Mouse (Mus musculus) olfactory bulb, adult 2 months (tissue): ENCODE data around the gene Lamtor2. TPM values are rescaled to one million over a fixed set of nuclear protein-coding genes. Genes with fewer than 3 reads are reported as not detected.

Source experiments
- H3K27ac ChIP-seq: fragments of 200-500 bp; 2 replicates; pipeline ENCODE4 v1.5.1; 2012; ENCODE audit warnings: low read depth, low read length; ENCODE audit not compliant: insufficient read depth
- H3K4me1 ChIP-seq: fragments of 200-500 bp; 2 replicates; pipeline ENCODE4 v1.6.1; 2012; ENCODE audit warnings: low read length; ENCODE audit not compliant: control insufficient read depth, insufficient read depth
- H3K4me3 ChIP-seq: fragments of 200-500 bp; 2 replicates; pipeline ENCODE4 v1.5.1; 2012; ENCODE audit warnings: mild to moderate bottlenecking, low read depth, low read length, moderate library complexity; ENCODE audit not compliant: insufficient read depth
- CTCF ChIP-seq: fragments of 200-500 bp; IDR thresholded peaks from 2 replicates; pipeline ENCODE4 v1.5.1; 2012; ENCODE audit warnings: low read depth, mild to moderate bottlenecking, low read length, moderate library complexity; ENCODE audit not compliant: insufficient read depth
- POLR2A ChIP-seq: fragments of 200-500 bp; IDR thresholded peaks from 2 replicates; pipeline ENCODE4 v1.6.1; 2012; ENCODE audit warnings: mild to moderate bottlenecking, low read depth, low read length, moderate library complexity; ENCODE audit not compliant: insufficient read depth
- WGBS: fragments of 180-500 bp; shearing (Covaris S2); methylation state at CpG from one replicate; pipeline ENCODE4 v1.1.7; 2018; 5-methylcytosine and 5-hydroxymethylcytosine counted together
- polyA plus RNA-seq: library from polyadenylated mRNA; stranded (reverse); fragments of >200 nt; gene quantifications from 2 replicates; pipeline ENCODE4 v1.2.4, GENCODE M21; 2012; ENCODE audit warnings: low replicate concordance; ENCODE audit not compliant: missing spikeins, insufficient read depth, insufficient read length

Lamtor2 gene
- polyA plus RNA-seq, 1 experiment = not detected

- peaks cover 11% of the 10 kb centered on the region for H3K4me1 ChIP-seq
- no peak overlapping the region for H3K27ac ChIP-seq
- TF ChIP-seq POLR2A = no peak
- no peak for TF ChIP-seq CTCF
- 40% methylated on average over 3 of the region's 3 CpGs for WGBS
- no peak overlapping the region for H3K4me3 ChIP-seq
These were observed 13.5 kb downstream of the Lamtor2 start for GRCm38 (mm10) chr3:88539397-88539796.

DNA sequence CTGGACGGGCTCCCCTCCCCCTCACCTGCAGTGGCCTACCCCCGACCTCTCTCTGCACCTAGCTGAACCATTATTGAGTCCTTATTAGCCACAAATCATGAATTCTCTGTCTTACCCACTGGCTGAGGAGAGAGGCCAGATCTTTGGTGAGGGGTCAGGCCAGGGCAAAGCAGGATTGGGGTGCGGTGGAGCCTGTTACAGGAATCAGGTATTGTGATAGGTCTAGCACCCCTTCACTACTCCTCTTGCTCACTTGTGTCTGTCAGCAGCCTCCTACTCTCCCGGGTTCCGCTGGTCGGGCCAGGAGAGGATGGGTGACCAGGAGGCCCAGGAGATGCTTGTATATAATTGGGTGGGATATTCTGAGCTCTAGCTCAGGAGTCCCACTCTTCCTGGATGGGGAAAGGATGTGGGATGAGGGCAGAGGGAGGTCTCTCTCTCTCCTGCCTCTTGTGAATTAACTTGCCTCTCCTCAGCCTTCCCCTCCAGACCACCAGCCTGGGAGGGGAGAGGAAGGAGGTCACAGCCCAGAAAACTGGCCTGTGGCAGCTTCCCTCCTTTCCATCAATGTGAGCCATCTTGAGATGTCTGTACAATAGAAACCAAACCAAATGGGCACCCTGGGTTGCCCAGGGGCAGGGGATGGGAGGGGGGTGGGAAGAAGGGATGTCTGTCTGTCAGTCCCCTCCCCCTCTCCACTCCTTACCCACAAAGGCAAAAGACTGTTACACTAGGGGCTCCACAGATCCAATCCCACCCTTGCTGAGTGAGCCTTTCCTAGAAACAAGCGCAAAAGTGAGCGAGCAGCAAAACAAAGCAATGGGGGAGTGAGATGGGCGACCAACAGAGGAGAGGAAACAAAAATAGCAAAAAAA, 14.4 kb downstream of the Lamtor2 start:
- WGBS = 57% methylated on average over 9 of the region's 9 CpGs
- TF ChIP-seq CTCF = no peak
- no peak for TF ChIP-seq POLR2A
- H3K4me1 ChIP-seq = peaks cover 15% of the 10 kb centered on the region
- no peak overlapping the region for H3K4me3 ChIP-seq
- H3K27ac ChIP-seq = no peak overlapping the region

- H3K4me1 ChIP-seq = peaks cover 24% of the 10 kb centered on the region
- H3K4me3 ChIP-seq = peak overlapping the region; percentile 54; the same call in 1 of the 2 replicates
- TF ChIP-seq CTCF (no peak), POLR2A (no peak)
- 70% methylated on average over 6 of the region's 6 CpGs for WGBS
- H3K27ac ChIP-seq = no peak overlapping the region
These were observed 15.7 kb downstream of the Lamtor2 start for GRCm38 (mm10) chr3:88537146-88537545.

DNA sequence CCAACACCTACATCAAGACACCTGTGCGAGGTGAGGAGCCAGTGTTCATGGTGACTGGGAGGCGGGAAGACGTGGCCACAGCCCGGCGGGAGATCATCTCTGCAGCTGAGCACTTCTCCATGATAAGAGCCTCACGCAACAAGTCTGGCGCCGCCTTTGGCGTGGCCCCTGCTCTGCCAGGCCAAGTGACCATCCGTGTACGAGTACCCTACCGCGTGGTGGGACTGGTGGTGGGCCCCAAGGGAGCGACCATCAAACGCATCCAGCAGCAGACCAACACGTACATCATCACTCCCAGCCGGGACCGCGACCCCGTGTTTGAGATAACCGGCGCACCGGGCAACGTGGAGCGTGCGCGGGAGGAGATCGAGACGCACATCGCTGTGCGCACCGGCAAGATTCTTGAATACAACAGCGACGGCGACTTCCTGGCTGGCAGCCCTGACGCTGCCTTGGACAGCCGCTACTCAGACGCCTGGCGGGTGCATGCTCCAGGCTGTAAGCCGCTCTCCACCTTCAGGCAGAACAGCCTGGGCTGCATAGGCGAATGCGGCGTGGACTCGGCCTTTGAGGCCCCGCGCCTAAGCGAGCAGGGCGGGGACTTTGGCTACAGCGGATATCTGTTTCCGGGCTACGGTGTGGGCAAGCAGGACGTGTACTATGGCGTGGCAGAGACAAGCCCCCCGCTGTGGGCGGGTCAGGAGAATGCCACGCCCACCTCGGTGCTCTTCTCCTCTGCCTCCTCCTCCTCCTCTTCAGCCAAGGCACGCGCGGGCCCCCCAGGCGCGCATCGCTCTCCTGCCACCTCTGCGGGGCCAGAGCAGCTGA, 16.6 kb downstream of the Lamtor2 start:
- 23% methylated on average over 64 of the region's 64 CpGs for WGBS
- Histone ChIP-seq H3K4me3 (peak overlapping the region; percentile 54), H3K27ac (peak overlapping the region; percentile 12; the same call in 1 of the 2 replicates), H3K4me1 (peaks cover 24% of the 10 kb centered on the region)
- TF ChIP-seq CTCF (no peak), POLR2A (peak; percentile 34; the same call in 1 of the 2 replicates)

- Histone ChIP-seq H3K27ac (no peak overlapping the region), H3K4me3 (no peak overlapping the region), H3K4me1 (peaks cover 29% of the 10 kb centered on the region)
- 86% methylated on average over 4 of the region's 4 CpGs for WGBS
- TF ChIP-seq CTCF = no peak
- no peak for TF ChIP-seq POLR2A
These were observed 17.3 kb downstream of the Lamtor2 start for GRCm38 (mm10) chr3:88535527-88535926.

DNA sequence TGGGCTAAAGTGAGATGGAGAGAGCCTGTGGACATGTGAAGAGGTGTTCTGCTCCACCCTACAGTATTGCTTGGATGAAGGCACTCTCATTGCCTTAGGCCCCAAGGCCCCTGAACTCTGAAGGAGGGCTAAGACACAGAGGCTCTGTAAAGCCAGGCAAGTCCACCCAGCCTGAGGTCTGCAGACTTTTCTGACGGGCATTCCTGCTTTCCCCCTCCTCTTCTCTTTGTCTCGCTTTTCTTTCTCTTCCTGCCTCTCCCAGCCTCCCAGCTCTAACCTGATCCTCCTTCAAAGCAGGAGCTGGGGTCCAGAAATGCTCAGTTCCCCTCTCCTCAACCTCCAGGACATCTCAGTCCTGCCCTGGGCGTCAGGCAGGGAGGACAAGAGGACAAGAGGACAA, 17.9 kb downstream of the Lamtor2 start:
- 53% methylated on average over 3 of the region's 3 CpGs for WGBS
- peaks cover 33% of the 10 kb centered on the region for H3K4me1 ChIP-seq
- H3K4me3 ChIP-seq = no peak overlapping the region
- TF ChIP-seq POLR2A (no peak), CTCF (no peak)
- H3K27ac ChIP-seq = no peak overlapping the region

DNA sequence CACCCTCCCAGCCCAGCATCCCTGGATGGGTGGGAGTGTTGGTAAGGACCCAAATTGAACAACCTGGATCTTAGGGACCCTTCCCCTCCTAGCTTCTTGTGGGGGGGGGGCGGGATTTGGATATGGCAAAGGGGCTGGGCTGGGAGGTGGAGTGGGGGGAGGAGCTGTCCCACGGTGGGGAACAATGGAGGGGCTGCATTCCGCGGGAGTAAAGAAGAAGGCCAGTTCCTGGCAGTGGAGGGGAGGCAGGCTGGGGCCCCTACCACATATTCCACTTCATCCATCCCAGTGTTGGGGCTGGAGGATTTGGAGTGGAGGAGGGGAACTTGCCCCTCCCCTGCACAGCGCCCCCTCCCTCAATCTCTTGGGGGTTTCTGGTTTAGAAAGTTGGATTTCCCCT, 19.2 kb downstream of the Lamtor2 start:
- 10% methylated on average over 5 of the region's 5 CpGs for WGBS
- Histone ChIP-seq H3K4me1 (peaks cover 38% of the 10 kb centered on the region), H3K4me3 (peak overlapping the region; percentile 98; the same call in 1 of the 2 replicates), H3K27ac (no peak overlapping the region)
- no peak for TF ChIP-seq CTCF

DNA sequence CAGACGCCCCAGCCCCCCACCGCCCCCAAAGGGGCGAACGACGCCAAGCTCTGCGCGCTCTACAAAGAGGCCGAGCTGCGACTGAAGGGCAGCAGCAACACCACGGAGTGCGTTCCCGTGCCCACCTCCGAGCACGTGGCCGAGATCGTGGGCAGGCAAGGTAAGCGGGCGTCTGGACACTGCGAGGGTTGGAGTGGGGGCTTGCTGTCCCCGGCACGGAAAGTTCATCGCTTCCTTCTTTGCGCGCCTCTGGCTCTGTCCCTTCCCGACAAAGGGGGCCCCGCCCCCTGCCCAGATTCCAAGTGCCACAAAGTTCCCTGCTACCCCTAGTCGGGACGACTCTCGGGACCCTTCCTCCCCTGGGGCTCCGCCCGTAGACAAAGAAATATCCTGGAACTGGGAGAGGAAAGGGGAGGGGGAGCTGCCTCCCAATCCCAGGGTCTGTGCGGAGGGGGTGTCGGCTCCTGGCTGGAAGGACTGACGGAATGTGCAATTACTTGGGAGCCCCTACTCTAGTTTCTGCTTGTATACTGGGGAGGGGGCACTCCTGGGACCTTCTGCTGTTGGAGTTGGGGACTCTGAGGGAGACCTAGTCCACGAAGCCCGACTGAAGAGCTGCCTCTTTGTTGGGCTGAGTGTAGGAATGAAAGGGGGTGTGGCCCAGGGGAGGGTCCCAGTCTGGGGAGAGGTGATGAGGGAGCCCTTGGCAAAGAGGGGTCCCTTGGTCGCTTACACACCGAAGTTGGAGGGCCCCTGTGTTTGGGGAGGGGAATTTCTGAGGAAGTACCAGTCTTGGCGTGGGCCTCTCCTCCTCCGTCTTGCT, 20.0 kb downstream of the Lamtor2 start:
- TF ChIP-seq POLR2A (no peak), CTCF (no peak)
- Histone ChIP-seq H3K4me3 (peak overlapping the region; percentile 98), H3K4me1 (peaks cover 38% of the 10 kb centered on the region), H3K27ac (no peak overlapping the region)
- 4% methylated on average over 40 of the region's 40 CpGs for WGBS
